Mouse (Mus musculus): ENCODE measurements around the gene Hdac11. TPM values are rescaled to one million over a fixed set of nuclear protein-coding genes. Genes with fewer than 3 reads are reported as not detected.

Gene Hdac11
- polyA plus RNA-seq, 1 experiment from 2014 or later, result 15.3 TPM

GRCm38 (mm10) chr6:91160976-91161375, 4.5 kb downstream of the Hdac11 start:
- Histone ChIP-seq H3K27ac (peak overlapping the region; percentile 65), H3K4me3 (no peak overlapping the region), H3K27me3 (no peaks in the 10 kb centered on the region), H3K36me3 (ENCODE audit: poor library complexity, severe bottlenecking) (0 out of 2 replicates have a peak, but pooled peaks cover 5% of the 10 kb centered on the region), H3K9me3 (replicated peaks) (no peaks in the 10 kb centered on the region), H3K4me1 (peaks cover 55% of the 10 kb centered on the region), H3K9ac (no peak overlapping the region), H3K4me2 (no peak overlapping the region)
- WGBS, result 70% methylated on average over 2 of the region's 2 CpGs
- ATAC-seq, result no peak

- WGBS, result 81% methylated on average over 6 of the region's 6 CpGs
- Histone ChIP-seq H3K27ac (peak overlapping the region; percentile 31), H3K4me3 (no peak overlapping the region), H3K4me2 (no peak overlapping the region), H3K4me1 (peaks cover 51% of the 10 kb centered on the region), H3K27me3 (no peaks in the 10 kb centered on the region), H3K36me3 (ENCODE audit: poor library complexity, severe bottlenecking) (0 out of 2 replicates have a peak, but pooled peaks cover 5% of the 10 kb centered on the region), H3K9me3 (replicated peaks) (no peaks in the 10 kb centered on the region), H3K9ac (no peak overlapping the region)
- ATAC-seq, result no peak
These were observed 5.2 kb downstream of the Hdac11 start for GRCm38 (mm10) chr6:91161506-91162235.

DNA sequence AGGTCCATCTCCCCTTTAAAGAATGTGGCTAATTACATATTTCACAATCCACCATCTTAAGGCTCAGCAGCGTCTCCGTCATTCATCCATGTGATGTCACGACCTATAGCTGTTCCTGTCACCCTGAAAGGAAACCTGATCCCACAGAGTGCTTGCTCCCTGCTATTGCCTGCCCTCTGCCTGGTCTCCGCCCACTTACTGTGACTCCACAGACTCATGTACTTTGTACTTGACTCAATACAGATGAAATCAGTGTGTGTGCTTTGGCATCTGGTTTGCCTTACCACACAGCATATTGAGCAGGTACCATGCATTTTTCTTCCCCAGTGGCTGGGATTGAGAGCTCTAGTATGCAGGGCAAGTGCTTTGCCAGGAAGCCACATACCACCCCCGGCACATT, 5.8 kb downstream of the Hdac11 start:
- no peak overlapping the region for H3K4me2 ChIP-seq
- H3K27me3 ChIP-seq, result no peaks in the 10 kb centered on the region
- H3K9ac ChIP-seq, result no peak overlapping the region
- no peak overlapping the region for H3K4me3 ChIP-seq
- H3K27ac ChIP-seq, result no peak overlapping the region
- WGBS, result 90% methylated on average over 5 of the region's 5 CpGs
- ATAC-seq, result no peak
- H3K9me3 ChIP-seq (replicated peaks), result no peaks in the 10 kb centered on the region
- H3K36me3 ChIP-seq (ENCODE audit: poor library complexity, severe bottlenecking), result 0 out of 2 replicates have a peak, but pooled peaks cover 8% of the 10 kb centered on the region
- H3K4me1 ChIP-seq, result peaks cover 46% of the 10 kb centered on the region

DNA sequence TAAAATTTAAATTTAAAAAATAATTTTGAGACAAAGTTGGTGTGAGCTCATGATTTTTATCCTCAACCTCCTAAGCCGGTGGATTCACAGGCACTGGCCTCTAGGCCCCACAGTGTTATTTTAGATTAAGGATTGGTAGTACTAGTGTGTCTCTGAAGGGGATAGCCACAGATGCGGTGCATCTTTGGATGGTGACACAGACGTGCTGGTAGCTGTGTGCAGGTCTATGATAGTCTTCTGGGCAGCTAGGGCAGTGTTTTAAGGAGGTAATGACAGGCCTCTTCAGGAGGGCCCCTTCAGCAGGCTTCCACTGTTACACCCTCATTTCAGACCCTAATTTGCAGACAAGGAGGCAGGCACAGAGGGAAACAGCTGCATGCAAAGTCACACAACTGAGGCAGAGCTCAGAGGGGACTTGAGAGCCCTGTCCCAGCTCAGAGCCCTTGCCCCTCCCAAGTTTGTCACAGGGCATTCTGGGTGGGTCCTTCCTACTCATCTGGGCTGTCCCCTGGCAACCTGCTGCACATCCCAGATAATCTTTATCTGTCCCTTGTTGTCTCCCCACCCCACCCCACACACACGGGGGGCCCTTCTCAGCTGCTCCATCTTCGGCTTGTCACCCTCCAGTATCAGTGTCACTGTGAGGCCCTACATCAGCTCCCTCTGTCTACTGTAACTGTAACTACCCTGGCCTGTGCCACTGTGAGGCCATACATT, 6.9 kb downstream of the Hdac11 start:
- Histone ChIP-seq H3K27me3 (no peaks in the 10 kb centered on the region), H3K36me3 (ENCODE audit: poor library complexity, severe bottlenecking) (0 out of 2 replicates have a peak, but pooled peaks cover 9% of the 10 kb centered on the region), H3K9ac (no peak overlapping the region), H3K4me1 (peaks cover 35% of the 10 kb centered on the region), H3K9me3 (replicated peaks) (no peaks in the 10 kb centered on the region), H3K4me3 (no peak overlapping the region), H3K4me2 (no peak overlapping the region), H3K27ac (no peak overlapping the region)
- no peak for ATAC-seq
- 80% methylated on average over 5 of the region's 5 CpGs for WGBS

- Histone ChIP-seq H3K9me3 (replicated peaks) (no peaks in the 10 kb centered on the region), H3K4me2 (no peak overlapping the region), H3K36me3 (ENCODE audit: poor library complexity, severe bottlenecking) (peaks cover 20% of the 10 kb centered on the region), H3K9ac (no peak overlapping the region), H3K4me3 (no peak overlapping the region), H3K4me1 (peaks cover 23% of the 10 kb centered on the region), H3K27me3 (no peaks in the 10 kb centered on the region), H3K27ac (no peak overlapping the region)
- no peak for ATAC-seq
- 74% methylated on average over 2 of the region's 2 CpGs for WGBS
These were observed 8.1 kb downstream of the Hdac11 start for GRCm38 (mm10) chr6:91164584-91164983.

DNA sequence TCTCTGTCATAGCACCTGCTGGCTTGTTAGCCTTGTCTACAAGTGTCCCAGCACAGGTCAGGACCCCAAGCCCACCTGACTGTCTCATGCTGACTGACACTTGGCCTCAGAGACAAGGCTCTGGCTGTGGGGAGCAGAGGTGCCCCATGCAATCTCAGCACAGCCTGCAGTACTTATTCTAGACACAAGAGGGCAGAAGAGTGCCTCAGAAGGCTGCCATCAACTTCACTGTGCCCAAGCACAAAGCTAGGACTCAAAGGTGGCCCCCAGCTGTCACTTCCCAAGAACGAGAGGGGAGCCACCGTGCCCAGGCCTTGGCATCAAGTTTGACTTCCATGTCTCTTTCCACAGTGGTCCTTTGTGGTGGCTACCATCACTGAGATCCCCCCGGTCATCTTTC, 8.7 kb downstream of the Hdac11 start:
- H3K27ac ChIP-seq, result no peak overlapping the region
- H3K9ac ChIP-seq, result no peak overlapping the region
- peak; percentile 52 for ATAC-seq
- WGBS, result 38% methylated on average over 3 of the region's 3 CpGs
- H3K27me3 ChIP-seq, result no peaks in the 10 kb centered on the region
- peaks cover 18% of the 10 kb centered on the region for H3K4me1 ChIP-seq
- H3K4me2 ChIP-seq, result no peak overlapping the region
- H3K4me3 ChIP-seq, result no peak overlapping the region
- H3K36me3 ChIP-seq (ENCODE audit: poor library complexity, severe bottlenecking), result peaks cover 24% of the 10 kb centered on the region
- no peaks in the 10 kb centered on the region for H3K9me3 ChIP-seq (replicated peaks)

GRCm38 (mm10) chr6:91167828-91168227, 11.4 kb downstream of the Hdac11 start:
- Histone ChIP-seq H3K9ac (no peak overlapping the region), H3K4me1 (no peaks in the 10 kb centered on the region), H3K9me3 (replicated peaks) (no peaks in the 10 kb centered on the region), H3K27ac (no peak overlapping the region), H3K4me3 (no peak overlapping the region), H3K27me3 (no peaks in the 10 kb centered on the region), H3K36me3 (ENCODE audit: poor library complexity, severe bottlenecking) (peaks cover 34% of the 10 kb centered on the region), H3K4me2 (no peak overlapping the region)
- ATAC-seq, result no peak
- 66% methylated on average over 3 of the region's 3 CpGs for WGBS

DNA sequence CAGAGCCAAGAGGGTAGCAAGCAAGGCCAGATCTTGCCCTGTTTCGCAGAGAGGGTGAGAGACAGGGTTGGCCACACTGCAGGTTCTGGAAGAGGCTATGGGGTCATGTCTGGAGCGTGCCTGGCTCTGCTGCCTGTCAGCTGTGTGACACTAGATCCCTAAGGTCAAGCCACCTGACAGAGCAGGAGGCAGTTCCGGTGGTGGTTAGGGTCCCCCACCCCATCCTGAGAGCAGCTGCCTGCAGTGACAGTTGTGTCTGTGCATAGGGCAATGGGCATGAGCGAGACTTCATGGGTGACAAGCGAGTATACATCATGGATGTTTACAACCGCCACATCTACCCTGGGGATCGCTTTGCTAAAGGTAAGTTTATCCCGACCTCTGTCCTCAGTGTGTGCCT, 12.7 kb downstream of the Hdac11 start:
- H3K4me1 ChIP-seq, result no peaks in the 10 kb centered on the region
- H3K4me3 ChIP-seq, result no peak overlapping the region
- H3K36me3 ChIP-seq (ENCODE audit: poor library complexity, severe bottlenecking), result peaks cover 39% of the 10 kb centered on the region
- H3K27me3 ChIP-seq, result no peaks in the 10 kb centered on the region
- no peak overlapping the region for H3K27ac ChIP-seq
- ATAC-seq, result no peak
- no peak overlapping the region for H3K9ac ChIP-seq
- no peak overlapping the region for H3K4me2 ChIP-seq
- no peaks in the 10 kb centered on the region for H3K9me3 ChIP-seq (replicated peaks)
- WGBS, result 93% methylated on average over 8 of the region's 8 CpGs

GRCm38 (mm10) chr6:91171396-91171895, 15.0 kb downstream of the Hdac11 start:
- H3K27ac ChIP-seq, result no peak overlapping the region
- H3K36me3 ChIP-seq (ENCODE audit: poor library complexity, severe bottlenecking), result peaks cover 39% of the 10 kb centered on the region
- H3K9me3 ChIP-seq (replicated peaks), result no peaks in the 10 kb centered on the region
- H3K4me1 ChIP-seq, result no peaks in the 10 kb centered on the region
- no peak for ATAC-seq
- H3K4me2 ChIP-seq, result no peak overlapping the region
- 83% methylated on average over 3 of the region's 3 CpGs for WGBS
- no peak overlapping the region for H3K9ac ChIP-seq
- H3K27me3 ChIP-seq, result no peaks in the 10 kb centered on the region
- H3K4me3 ChIP-seq, result no peak overlapping the region

- H3K4me3 ChIP-seq, result no peak overlapping the region
- no peak overlapping the region for H3K9ac ChIP-seq
- ATAC-seq, result no peak
- WGBS, result 76% methylated on average over 2 of the region's 2 CpGs
- H3K9me3 ChIP-seq (replicated peaks), result no peaks in the 10 kb centered on the region
- peaks cover 36% of the 10 kb centered on the region for H3K36me3 ChIP-seq (ENCODE audit: poor library complexity, severe bottlenecking)
- H3K27me3 ChIP-seq, result no peaks in the 10 kb centered on the region
- H3K27ac ChIP-seq, result no peak overlapping the region
- H3K4me1 ChIP-seq, result no peaks in the 10 kb centered on the region
- no peak overlapping the region for H3K4me2 ChIP-seq
These were observed 15.9 kb downstream of the Hdac11 start for GRCm38 (mm10) chr6:91172381-91172780.

GRCm38 (mm10) chr6:91173221-91173880, 16.9 kb downstream of the Hdac11 start:
- WGBS, result 50% methylated on average over 7 of the region's 7 CpGs
- Histone ChIP-seq H3K9ac (no peak overlapping the region), H3K9me3 (replicated peaks) (no peaks in the 10 kb centered on the region), H3K36me3 (ENCODE audit: poor library complexity, severe bottlenecking) (peaks cover 35% of the 10 kb centered on the region), H3K4me3 (no peak overlapping the region), H3K27ac (no peak overlapping the region), H3K27me3 (no peaks in the 10 kb centered on the region), H3K4me1 (no peaks in the 10 kb centered on the region), H3K4me2 (no peak overlapping the region)
- peak; percentile 45; the same call in 1 of the 2 replicates for ATAC-seq

DNA sequence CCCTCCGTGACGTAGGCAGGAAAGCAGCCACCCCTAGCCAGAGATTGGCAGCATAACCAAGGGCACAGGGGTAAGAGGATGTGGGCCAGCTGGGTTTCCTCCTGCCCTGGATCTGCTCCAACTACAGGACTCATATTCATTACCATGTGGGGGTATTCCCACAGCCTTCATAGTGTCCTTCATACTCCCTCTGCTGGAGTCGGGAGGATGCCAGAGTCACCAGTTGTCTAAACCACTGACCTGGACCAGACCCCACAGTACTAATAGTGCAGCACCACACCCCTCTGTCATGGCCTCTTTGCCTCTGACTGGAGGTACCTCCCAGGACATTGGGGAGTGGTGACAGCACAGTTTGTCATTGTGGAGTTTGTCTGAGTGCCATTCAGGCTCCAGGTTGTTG, 17.7 kb downstream of the Hdac11 start:
- peaks cover 28% of the 10 kb centered on the region for H3K36me3 ChIP-seq (ENCODE audit: poor library complexity, severe bottlenecking)
- H3K27ac ChIP-seq, result no peak overlapping the region
- WGBS, result 92% methylated on average over 3 of the region's 3 CpGs
- H3K4me2 ChIP-seq, result no peak overlapping the region
- no peak overlapping the region for H3K9ac ChIP-seq
- H3K27me3 ChIP-seq, result no peaks in the 10 kb centered on the region
- no peaks in the 10 kb centered on the region for H3K4me1 ChIP-seq
- no peaks in the 10 kb centered on the region for H3K9me3 ChIP-seq (replicated peaks)
- no peak for ATAC-seq
- no peak overlapping the region for H3K4me3 ChIP-seq
